Mouse (Mus musculus): ENCODE results near the gene 5830473C10Rik. TPM values are rescaled to one million over a fixed set of nuclear protein-coding genes. Genes with fewer than 3 reads are reported as not detected.

The 5830473C10Rik gene
- polyA plus RNA-seq, 1 experiment from 2014 or later, result not detected

- H3K4me2 ChIP-seq (replicated peaks; ENCODE audit: low read depth, low read length), result no peak overlapping the region
- no peaks in the 10 kb centered on the region for H3K36me3 ChIP-seq (ENCODE audit: control insufficient read depth, insufficient read depth, low read length)
- H3K4me3 ChIP-seq (ENCODE audit: low read depth, low read length), result no peak overlapping the region
- no peaks in the 10 kb centered on the region for H3K27me3 ChIP-seq (ENCODE audit: control insufficient read depth, insufficient read depth, low read length)
- no peaks in the 10 kb centered on the region for H3K4me1 ChIP-seq (replicated peaks; ENCODE audit: control insufficient read depth, insufficient read depth, low read length)
- DNase-seq (ENCODE audit: low spot score) (no peak), ATAC-seq (ENCODE audit: low FRiP score) (no peak)
- H3K27ac ChIP-seq (ENCODE audit: low read depth, low read length), result no peak overlapping the region
- H3K9me3 ChIP-seq (ENCODE audit: control insufficient read depth, low read length), result no peaks in the 10 kb centered on the region
- H3K9ac ChIP-seq (ENCODE audit: low read depth, low read length), result no peak overlapping the region
- 91% methylated on average over 4 of the region's 4 CpGs for WGBS
Measured at GRCm38 (mm10) chr5:90564161-90564560, 3.3 kb downstream of the 5830473C10Rik start.

- no peak for DNase-seq (ENCODE audit: low spot score)
- H3K4me3 ChIP-seq (ENCODE audit: low read depth, low read length), result no peak overlapping the region
- WGBS, result 88% methylated on average over 6 of the region's 6 CpGs
- H3K36me3 ChIP-seq (ENCODE audit: control insufficient read depth, insufficient read depth, low read length), result no peaks in the 10 kb centered on the region
- no peaks in the 10 kb centered on the region for H3K27me3 ChIP-seq (ENCODE audit: control insufficient read depth, insufficient read depth, low read length)
- H3K9ac ChIP-seq (ENCODE audit: low read depth, low read length), result no peak overlapping the region
- no peak overlapping the region for H3K4me2 ChIP-seq (replicated peaks; ENCODE audit: low read depth, low read length)
- no peak for ATAC-seq (ENCODE audit: low FRiP score)
- H3K9me3 ChIP-seq (ENCODE audit: control insufficient read depth, low read length), result no peaks in the 10 kb centered on the region
- H3K4me1 ChIP-seq (replicated peaks; ENCODE audit: control insufficient read depth, insufficient read depth, low read length), result no peaks in the 10 kb centered on the region
- no peak overlapping the region for H3K27ac ChIP-seq (ENCODE audit: low read depth, low read length)
Measured at GRCm38 (mm10) chr5:90565205-90565604, 4.3 kb downstream of the 5830473C10Rik start.

- H3K4me2 ChIP-seq (replicated peaks; ENCODE audit: low read depth, low read length), result no peak overlapping the region
- no peaks in the 10 kb centered on the region for H3K9me3 ChIP-seq (ENCODE audit: control insufficient read depth, low read length)
- H3K27me3 ChIP-seq (ENCODE audit: control insufficient read depth, insufficient read depth, low read length), result no peaks in the 10 kb centered on the region
- ATAC-seq (ENCODE audit: low FRiP score) (no peak), DNase-seq (ENCODE audit: low spot score) (no peak)
- H3K9ac ChIP-seq (ENCODE audit: low read depth, low read length), result no peak overlapping the region
- no peaks in the 10 kb centered on the region for H3K36me3 ChIP-seq (ENCODE audit: control insufficient read depth, insufficient read depth, low read length)
- H3K4me3 ChIP-seq (ENCODE audit: low read depth, low read length), result no peak overlapping the region
- WGBS, result 81% methylated on average over 5 of the region's 5 CpGs
- H3K4me1 ChIP-seq (replicated peaks; ENCODE audit: control insufficient read depth, insufficient read depth, low read length), result no peaks in the 10 kb centered on the region
- H3K27ac ChIP-seq (ENCODE audit: low read depth, low read length), result no peak overlapping the region
Measured at GRCm38 (mm10) chr5:90567788-90568187, 6.9 kb downstream of the 5830473C10Rik start.

GRCm38 (mm10) chr5:90568338-90568737, 7.4 kb downstream of the 5830473C10Rik start:
- DNase-seq (ENCODE audit: low spot score) (no peak), ATAC-seq (ENCODE audit: low FRiP score) (no peak)
- Histone ChIP-seq H3K27ac (ENCODE audit: low read depth, low read length) (no peak overlapping the region), H3K4me1 (replicated peaks; ENCODE audit: control insufficient read depth, insufficient read depth, low read length) (no peaks in the 10 kb centered on the region), H3K4me2 (replicated peaks; ENCODE audit: low read depth, low read length) (no peak overlapping the region), H3K36me3 (ENCODE audit: control insufficient read depth, insufficient read depth, low read length) (no peaks in the 10 kb centered on the region), H3K9me3 (ENCODE audit: control insufficient read depth, low read length) (no peaks in the 10 kb centered on the region), H3K27me3 (ENCODE audit: control insufficient read depth, insufficient read depth, low read length) (no peaks in the 10 kb centered on the region), H3K9ac (ENCODE audit: low read depth, low read length) (no peak overlapping the region), H3K4me3 (ENCODE audit: low read depth, low read length) (no peak overlapping the region)

DNA sequence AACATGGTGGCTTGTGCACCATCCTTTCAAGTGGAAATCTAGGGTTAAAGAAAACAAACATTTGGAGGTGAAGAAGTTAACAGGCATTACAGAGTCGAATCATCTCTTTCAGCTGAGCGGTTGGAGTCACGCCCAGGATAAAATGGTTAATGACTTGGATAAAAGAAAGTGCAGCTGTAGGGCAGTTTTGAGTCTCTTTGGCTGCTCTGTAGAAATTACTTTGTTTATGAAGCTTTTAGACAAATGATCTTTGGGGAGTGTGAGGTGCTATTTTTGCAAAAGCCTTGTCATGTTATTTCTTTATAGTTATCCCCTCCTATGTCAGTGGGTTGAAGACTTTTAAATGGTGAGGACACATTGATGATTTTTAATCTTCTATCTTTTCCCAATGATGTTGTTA, 10.3 kb downstream of the 5830473C10Rik start:
- Histone ChIP-seq H3K36me3 (ENCODE audit: control insufficient read depth, insufficient read depth, low read length) (no peaks in the 10 kb centered on the region), H3K4me1 (replicated peaks; ENCODE audit: control insufficient read depth, insufficient read depth, low read length) (no peaks in the 10 kb centered on the region), H3K27ac (ENCODE audit: low read depth, low read length) (no peak overlapping the region), H3K9me3 (ENCODE audit: control insufficient read depth, low read length) (no peaks in the 10 kb centered on the region), H3K4me2 (replicated peaks; ENCODE audit: low read depth, low read length) (no peak overlapping the region), H3K4me3 (ENCODE audit: low read depth, low read length) (no peak overlapping the region), H3K27me3 (ENCODE audit: control insufficient read depth, insufficient read depth, low read length) (no peaks in the 10 kb centered on the region), H3K9ac (ENCODE audit: low read depth, low read length) (no peak overlapping the region)
- ATAC-seq (ENCODE audit: low FRiP score), result no peak
- 26% methylated on average over 3 of the region's 3 CpGs for WGBS
- DNase-seq (ENCODE audit: low spot score), result no peak

DNA sequence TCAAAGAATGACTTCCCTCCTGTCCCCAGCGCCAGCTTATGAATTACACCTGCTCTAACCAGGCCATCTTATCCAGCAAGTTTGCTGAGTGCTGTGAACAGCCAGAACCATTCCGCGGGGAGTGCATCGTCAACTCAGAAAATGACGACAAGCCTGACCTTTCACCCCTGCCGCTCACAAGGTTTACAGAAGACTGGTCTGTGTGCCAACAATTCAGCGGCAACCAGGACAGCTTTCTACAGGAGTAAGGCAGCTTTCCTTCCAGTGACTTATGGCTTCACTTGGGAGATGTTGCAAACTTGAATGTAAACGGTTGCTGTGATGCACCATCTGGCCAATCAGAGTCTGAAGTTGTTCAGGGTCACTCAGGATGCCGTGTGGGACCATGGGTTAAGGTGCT, 16.8 kb downstream of the 5830473C10Rik start:
- ATAC-seq (ENCODE audit: low FRiP score), result no peak
- Histone ChIP-seq H3K9ac (ENCODE audit: low read depth, low read length) (no peak overlapping the region), H3K9me3 (ENCODE audit: control insufficient read depth, low read length) (no peaks in the 10 kb centered on the region), H3K4me3 (ENCODE audit: low read depth, low read length) (no peak overlapping the region), H3K4me2 (replicated peaks; ENCODE audit: low read depth, low read length) (no peak overlapping the region), H3K36me3 (ENCODE audit: control insufficient read depth, insufficient read depth, low read length) (no peaks in the 10 kb centered on the region), H3K4me1 (replicated peaks; ENCODE audit: control insufficient read depth, insufficient read depth, low read length) (no peaks in the 10 kb centered on the region), H3K27me3 (ENCODE audit: control insufficient read depth, insufficient read depth, low read length) (no peaks in the 10 kb centered on the region), H3K27ac (ENCODE audit: low read depth, low read length) (no peak overlapping the region)
- no peak for DNase-seq (ENCODE audit: low spot score)
- 86% methylated on average over 9 of the region's 9 CpGs for WGBS

DNA sequence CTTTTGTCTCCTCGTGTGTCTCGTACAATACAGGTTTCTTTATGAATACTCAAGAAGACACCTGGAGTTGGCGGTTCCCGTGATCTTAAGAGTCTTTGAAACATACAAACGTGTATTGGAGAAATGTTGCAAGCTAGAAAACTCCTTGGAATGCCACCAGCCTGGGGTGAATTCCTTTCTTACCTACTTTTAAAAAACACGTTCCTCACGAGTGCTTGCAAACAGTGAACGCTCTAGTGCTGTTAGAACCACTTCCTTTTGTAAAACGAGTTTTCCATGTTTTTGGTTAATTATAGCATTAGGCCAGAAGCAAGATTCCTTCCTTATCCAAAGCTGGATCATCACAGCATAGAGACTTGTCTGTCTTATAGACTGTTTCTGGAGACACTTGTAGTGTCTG, 18.6 kb downstream of the 5830473C10Rik start:
- ATAC-seq (ENCODE audit: low FRiP score) (no peak), DNase-seq (ENCODE audit: low spot score) (no peak)
- Histone ChIP-seq H3K9ac (ENCODE audit: low read depth, low read length) (no peak overlapping the region), H3K27ac (ENCODE audit: low read depth, low read length) (no peak overlapping the region), H3K27me3 (ENCODE audit: control insufficient read depth, insufficient read depth, low read length) (no peaks in the 10 kb centered on the region), H3K36me3 (ENCODE audit: control insufficient read depth, insufficient read depth, low read length) (no peaks in the 10 kb centered on the region), H3K4me1 (replicated peaks; ENCODE audit: control insufficient read depth, insufficient read depth, low read length) (no peaks in the 10 kb centered on the region), H3K4me3 (ENCODE audit: low read depth, low read length) (no peak overlapping the region), H3K4me2 (replicated peaks; ENCODE audit: low read depth, low read length) (no peak overlapping the region), H3K9me3 (ENCODE audit: control insufficient read depth, low read length) (no peaks in the 10 kb centered on the region)
- WGBS, result 85% methylated on average over 9 of the region's 9 CpGs

GRCm38 (mm10) chr5:90582179-90582578, 21.3 kb downstream of the 5830473C10Rik start:
- Histone ChIP-seq H3K4me1 (replicated peaks; ENCODE audit: control insufficient read depth, insufficient read depth, low read length) (no peaks in the 10 kb centered on the region), H3K36me3 (ENCODE audit: control insufficient read depth, insufficient read depth, low read length) (no peaks in the 10 kb centered on the region), H3K27me3 (ENCODE audit: control insufficient read depth, insufficient read depth, low read length) (no peaks in the 10 kb centered on the region), H3K4me3 (ENCODE audit: low read depth, low read length) (no peak overlapping the region), H3K27ac (ENCODE audit: low read depth, low read length) (no peak overlapping the region), H3K9ac (ENCODE audit: low read depth, low read length) (no peak overlapping the region), H3K4me2 (replicated peaks; ENCODE audit: low read depth, low read length) (no peak overlapping the region), H3K9me3 (ENCODE audit: control insufficient read depth, low read length) (no peaks in the 10 kb centered on the region)
- ATAC-seq (ENCODE audit: low FRiP score) (no peak), DNase-seq (ENCODE audit: low spot score) (no peak)
- 92% methylated on average over 6 of the region's 6 CpGs for WGBS

GRCm38 (mm10) chr5:90584799-90585198, 23.9 kb downstream of the 5830473C10Rik start:
- Histone ChIP-seq H3K4me1 (replicated peaks; ENCODE audit: control insufficient read depth, insufficient read depth, low read length) (no peaks in the 10 kb centered on the region), H3K4me3 (ENCODE audit: low read depth, low read length) (no peak overlapping the region), H3K36me3 (ENCODE audit: control insufficient read depth, insufficient read depth, low read length) (no peaks in the 10 kb centered on the region), H3K27me3 (ENCODE audit: control insufficient read depth, insufficient read depth, low read length) (no peaks in the 10 kb centered on the region), H3K9me3 (ENCODE audit: control insufficient read depth, low read length) (no peaks in the 10 kb centered on the region), H3K27ac (ENCODE audit: low read depth, low read length) (no peak overlapping the region), H3K4me2 (replicated peaks; ENCODE audit: low read depth, low read length) (no peak overlapping the region), H3K9ac (ENCODE audit: low read depth, low read length) (no peak overlapping the region)
- no peak for DNase-seq (ENCODE audit: low spot score)
- no peak for ATAC-seq (ENCODE audit: low FRiP score)
- WGBS, result 84% methylated on average over 7 of the region's 7 CpGs
